Mouse (Mus musculus): ENCODE results near the gene Snx27. TPM values are rescaled to one million over a fixed set of nuclear protein-coding genes. Genes with fewer than 3 reads are reported as not detected.
A peak's percentile ranks its signal among the peaks of the same experiment; 100 is the strongest.

Snx27 gene
- polyA plus RNA-seq, 1 experiment, result 56.8 TPM

DNA sequence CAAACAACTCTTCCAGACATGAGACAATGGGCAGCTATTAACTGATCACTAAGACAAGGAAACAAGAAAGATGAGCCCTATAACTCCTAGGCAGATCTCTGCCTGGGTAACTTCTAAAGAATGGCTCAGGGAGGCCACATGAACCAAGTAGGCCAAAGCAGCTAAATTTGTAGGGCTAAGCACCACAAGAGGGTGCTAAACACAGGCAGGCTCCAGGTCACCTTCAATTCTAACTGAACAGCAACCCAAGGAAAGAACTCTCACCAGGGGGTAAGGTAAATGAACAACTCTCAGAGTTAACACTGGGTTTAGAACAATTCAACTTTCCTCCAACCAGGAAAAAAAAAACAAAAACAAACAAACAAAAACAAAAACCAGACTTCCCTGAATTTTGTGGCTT, 48.5 kb downstream of the Snx27 start:
- H3K27ac ChIP-seq (ENCODE audit: insufficient read depth, low read depth, low read length), result no peak overlapping the region
- no peak overlapping the region for H3K4me3 ChIP-seq (ENCODE audit: insufficient read depth, low read length)
- peaks cover 2% of the 10 kb centered on the region; the same call in 1 of the 2 replicates for H3K4me1 ChIP-seq (ENCODE audit: control insufficient read depth, insufficient read depth, low read length)
- TF ChIP-seq POLR2A (IDR thresholded peaks at IDR 0.05; ENCODE audit: borderline replicate concordance, low read depth, low read length) (no peak), CTCF (IDR thresholded peaks at IDR 0.05; ENCODE audit: low read depth, low read length) (no peak)

DNA sequence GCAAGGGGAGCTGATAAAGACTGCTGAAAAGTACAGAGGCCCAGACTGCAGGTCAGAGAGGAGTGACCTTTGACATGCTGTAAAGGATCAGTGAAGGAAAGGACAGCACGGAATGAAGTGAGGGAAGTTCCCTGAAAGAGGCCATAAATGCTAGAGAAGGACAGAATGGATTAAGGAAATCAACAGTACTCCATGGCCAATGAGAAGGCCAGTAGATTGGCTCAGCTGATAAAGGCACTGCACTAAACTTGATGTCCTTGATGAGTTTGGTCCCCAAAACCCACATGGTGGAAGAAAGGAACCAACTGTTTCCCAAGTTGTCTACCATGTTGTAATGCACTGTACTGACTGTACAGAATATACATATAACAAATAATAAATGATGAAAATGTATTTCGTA, 55.8 kb downstream of the Snx27 start:
- no peak overlapping the region for H3K27ac ChIP-seq (ENCODE audit: insufficient read depth, low read depth, low read length)
- H3K4me3 ChIP-seq (ENCODE audit: insufficient read depth, low read length), result no peak overlapping the region
- H3K4me1 ChIP-seq (ENCODE audit: control insufficient read depth, insufficient read depth, low read length), result no peaks in the 10 kb centered on the region
- TF ChIP-seq POLR2A (IDR thresholded peaks at IDR 0.05; ENCODE audit: borderline replicate concordance, low read depth, low read length) (no peak), CTCF (IDR thresholded peaks at IDR 0.05; ENCODE audit: low read depth, low read length) (no peak)

DNA sequence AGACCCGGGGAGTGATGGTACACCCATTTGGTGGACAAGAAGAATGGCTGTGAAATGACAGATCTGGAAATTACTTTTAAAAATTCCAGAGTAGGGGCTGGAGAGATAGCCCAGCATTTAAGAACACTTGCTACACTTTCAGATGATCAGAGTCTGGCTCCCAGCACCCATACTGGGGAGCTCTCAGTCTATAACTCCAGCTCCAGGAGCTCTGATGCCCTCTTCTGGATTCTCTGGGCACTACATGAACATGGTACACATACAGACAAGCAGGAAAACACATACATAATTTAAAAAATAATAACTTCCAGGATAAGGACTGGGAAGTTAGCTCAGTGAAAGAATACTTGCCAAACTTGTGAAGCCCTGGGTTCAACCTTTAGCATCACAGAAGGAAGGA, 75.9 kb downstream of the Snx27 start:
- Histone ChIP-seq H3K4me3 (ENCODE audit: insufficient read depth, low read length) (no peak overlapping the region), H3K27ac (ENCODE audit: insufficient read depth, low read depth, low read length) (no peak overlapping the region), H3K4me1 (ENCODE audit: control insufficient read depth, insufficient read depth, low read length) (no peaks in the 10 kb centered on the region)
- TF ChIP-seq POLR2A (IDR thresholded peaks at IDR 0.05; ENCODE audit: borderline replicate concordance, low read depth, low read length) (no peak), CTCF (IDR thresholded peaks at IDR 0.05; ENCODE audit: low read depth, low read length) (no peak)

DNA sequence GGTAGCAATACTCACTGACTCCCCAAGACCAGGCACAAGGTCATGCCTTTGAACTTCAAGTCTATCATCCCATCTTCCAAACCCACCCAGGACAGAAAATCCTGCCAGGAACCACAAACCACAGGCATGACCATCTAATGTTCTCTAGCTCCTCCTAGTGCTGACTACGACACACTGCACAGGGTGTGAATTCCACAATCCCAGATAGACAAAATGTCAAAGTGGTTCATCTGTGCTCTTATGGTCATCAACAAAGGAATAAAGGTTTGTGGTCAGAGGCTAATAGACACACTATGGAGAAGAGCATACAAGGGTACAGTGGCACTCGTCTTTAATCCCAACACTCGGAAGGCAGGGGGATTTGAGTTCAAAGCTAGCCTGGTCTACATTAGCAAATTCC, 80.3 kb downstream of the Snx27 start:
- no peaks in the 10 kb centered on the region for H3K4me1 ChIP-seq (ENCODE audit: control insufficient read depth, insufficient read depth, low read length)
- H3K4me3 ChIP-seq (ENCODE audit: insufficient read depth, low read length), result no peak overlapping the region
- TF ChIP-seq CTCF (IDR thresholded peaks at IDR 0.05; ENCODE audit: low read depth, low read length) (no peak), POLR2A (IDR thresholded peaks at IDR 0.05; ENCODE audit: borderline replicate concordance, low read depth, low read length) (no peak)
- H3K27ac ChIP-seq (ENCODE audit: insufficient read depth, low read depth, low read length), result no peak overlapping the region

DNA sequence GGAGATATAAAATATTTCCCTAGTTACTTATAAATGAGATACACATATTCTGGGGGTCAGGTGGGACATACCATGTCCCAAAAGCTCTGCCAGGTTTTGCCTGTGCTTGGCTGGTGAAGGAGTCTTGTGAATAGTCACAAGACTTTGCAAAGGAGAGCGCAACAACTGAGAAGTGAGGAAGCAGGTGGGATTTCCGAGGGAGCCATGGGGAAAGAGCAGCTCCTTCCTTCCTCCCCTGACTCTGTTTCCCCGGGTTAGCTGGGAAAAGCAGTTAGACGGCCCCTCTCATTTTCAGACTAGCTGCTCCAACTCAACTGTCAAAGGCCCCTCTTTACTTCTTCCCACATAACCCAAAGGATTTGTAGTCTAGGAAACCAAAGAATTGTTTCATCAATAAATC, 85.4 kb downstream of the Snx27 start:
- Histone ChIP-seq H3K4me3 (ENCODE audit: insufficient read depth, low read length) (no peak overlapping the region), H3K4me1 (ENCODE audit: control insufficient read depth, insufficient read depth, low read length) (peaks cover 21% of the 10 kb centered on the region), H3K27ac (ENCODE audit: insufficient read depth, low read depth, low read length) (no peak overlapping the region)
- TF ChIP-seq CTCF (IDR thresholded peaks at IDR 0.05; ENCODE audit: low read depth, low read length) (no peak), POLR2A (IDR thresholded peaks at IDR 0.05; ENCODE audit: borderline replicate concordance, low read depth, low read length) (no peak)

DNA sequence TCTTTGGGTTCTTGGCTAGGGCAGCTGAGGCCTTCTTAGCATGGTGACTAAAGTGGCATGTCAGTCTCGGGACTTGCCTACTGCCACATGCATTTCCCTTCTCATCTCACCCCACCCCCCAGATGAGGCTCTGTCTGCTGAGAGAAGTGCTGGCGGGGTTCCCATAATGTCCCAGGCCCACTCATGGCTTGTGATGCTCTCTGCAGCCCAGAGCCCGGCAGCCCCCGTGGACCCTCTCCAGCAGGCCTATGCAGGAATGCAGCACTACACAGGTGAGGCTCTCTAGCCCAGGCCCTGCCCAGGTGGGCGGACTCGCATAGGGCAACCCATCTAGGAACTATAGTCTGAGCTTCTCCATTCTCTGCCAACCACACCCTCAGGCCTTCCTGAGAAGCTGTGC, 94.9 kb downstream of the Snx27 start:
- H3K4me1 ChIP-seq (ENCODE audit: control insufficient read depth, insufficient read depth, low read length), result peaks cover 42% of the 10 kb centered on the region
- H3K4me3 ChIP-seq (ENCODE audit: insufficient read depth, low read length), result no peak overlapping the region
- peak overlapping the region; percentile 60 for H3K27ac ChIP-seq (ENCODE audit: insufficient read depth, low read depth, low read length)
- no peak for TF ChIP-seq POLR2A (IDR thresholded peaks at IDR 0.05; ENCODE audit: borderline replicate concordance, low read depth, low read length)
- no peak for TF ChIP-seq CTCF (IDR thresholded peaks at IDR 0.05; ENCODE audit: low read depth, low read length)

DNA sequence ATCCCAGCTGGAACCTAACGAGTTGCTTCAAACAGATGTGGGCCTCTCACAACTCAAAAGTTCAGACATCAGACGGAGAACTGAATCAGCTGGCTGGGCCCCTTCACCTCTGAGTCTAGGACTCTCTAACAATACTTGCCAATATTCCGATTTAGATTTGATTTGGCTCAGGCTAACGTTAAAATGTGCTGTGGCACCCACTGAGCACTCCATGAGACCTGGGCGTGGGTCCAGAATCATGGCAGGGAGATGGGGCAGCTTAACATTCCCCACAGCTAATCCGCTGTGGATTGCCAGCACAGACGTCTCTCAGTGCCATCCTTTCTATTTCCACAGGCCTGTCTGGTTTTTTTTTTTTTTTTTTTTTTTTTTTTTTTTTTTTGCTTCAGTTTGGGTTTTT, 96.6 kb downstream of the Snx27 start:
- Histone ChIP-seq H3K27ac (ENCODE audit: insufficient read depth, low read depth, low read length) (no peak overlapping the region), H3K4me1 (ENCODE audit: control insufficient read depth, insufficient read depth, low read length) (peaks cover 47% of the 10 kb centered on the region), H3K4me3 (ENCODE audit: insufficient read depth, low read length) (no peak overlapping the region)
- TF ChIP-seq CTCF (IDR thresholded peaks at IDR 0.05; ENCODE audit: low read depth, low read length), result no peak
- no peak for TF ChIP-seq POLR2A (IDR thresholded peaks at IDR 0.05; ENCODE audit: borderline replicate concordance, low read depth, low read length)

DNA sequence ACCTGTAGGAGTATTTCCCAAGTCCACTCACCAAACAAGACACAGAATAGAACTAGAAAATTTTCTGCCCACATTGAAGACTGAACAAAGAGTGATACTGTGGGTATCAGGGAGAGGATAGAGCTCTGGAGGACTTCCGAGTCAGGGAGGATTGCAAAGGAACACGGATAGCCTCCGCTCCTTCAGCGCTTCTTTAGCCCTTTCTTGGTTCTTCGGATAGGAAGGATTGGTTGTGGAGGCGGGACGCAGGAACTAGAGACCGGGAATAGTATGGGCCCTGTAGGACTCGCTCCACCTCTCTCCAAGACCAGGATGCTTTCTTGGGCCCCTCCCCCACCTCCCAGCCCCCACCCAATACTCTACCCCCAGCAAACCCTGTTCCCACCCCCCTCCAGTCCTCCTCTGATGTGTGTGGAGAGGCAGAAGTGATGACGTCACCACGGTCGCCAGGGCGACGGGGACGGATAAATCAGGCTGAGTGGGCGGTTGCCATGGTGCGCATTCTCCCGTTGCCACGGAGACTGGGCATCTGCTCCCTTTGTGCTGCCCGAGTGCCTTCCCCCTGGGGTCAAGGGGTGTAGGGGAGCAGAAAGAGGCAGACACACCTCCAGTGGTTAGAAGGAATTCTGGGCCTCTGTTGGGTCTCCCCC, 98.6 kb downstream of the Snx27 start:
- TF ChIP-seq POLR2A (IDR thresholded peaks at IDR 0.05; ENCODE audit: borderline replicate concordance, low read depth, low read length), result no peak
- Histone ChIP-seq H3K4me3 (ENCODE audit: insufficient read depth, low read length) (no peak overlapping the region), H3K4me1 (ENCODE audit: control insufficient read depth, insufficient read depth, low read length) (peaks cover 48% of the 10 kb centered on the region), H3K27ac (ENCODE audit: insufficient read depth, low read depth, low read length) (peak overlapping the region; percentile 81)

DNA sequence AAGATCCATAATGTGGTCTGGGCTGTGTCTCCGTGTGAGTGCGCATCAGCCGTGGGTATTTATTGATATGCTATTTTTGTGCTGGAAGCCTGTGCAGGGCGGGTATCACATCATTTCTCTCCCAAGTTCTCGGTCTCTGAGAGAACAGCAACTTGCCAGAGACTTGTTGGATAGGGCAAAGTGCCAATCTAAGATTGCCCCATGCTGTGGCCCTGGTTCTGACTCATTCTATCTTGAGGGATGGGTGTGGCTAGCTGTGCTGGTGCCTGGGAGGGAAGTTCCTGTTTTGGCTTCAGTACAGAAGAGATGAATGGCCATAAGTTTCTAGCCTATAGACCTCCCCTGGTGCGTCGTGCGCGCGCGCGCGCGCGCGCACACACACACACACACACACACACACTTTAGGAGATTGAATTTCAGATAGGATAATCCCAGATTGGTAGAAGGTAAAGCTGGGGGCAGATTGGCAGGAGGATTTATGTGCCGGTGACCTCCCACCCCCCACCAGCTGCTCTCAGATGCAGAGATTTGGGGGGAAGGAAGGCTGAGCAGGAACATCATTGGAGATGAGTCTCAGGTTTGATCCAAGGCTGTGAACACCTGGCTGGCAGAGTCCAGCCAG, 99.6 kb downstream of the Snx27 start:
- peaks cover 39% of the 10 kb centered on the region for H3K4me1 ChIP-seq (ENCODE audit: control insufficient read depth, insufficient read depth, low read length)
- peak overlapping the region; percentile 81 for H3K27ac ChIP-seq (ENCODE audit: insufficient read depth, low read depth, low read length)
- H3K4me3 ChIP-seq (ENCODE audit: insufficient read depth, low read length), result peak overlapping the region; percentile 2; the same call in 1 of the 2 replicates
- TF ChIP-seq POLR2A (IDR thresholded peaks at IDR 0.05; ENCODE audit: borderline replicate concordance, low read depth, low read length) (no peak), CTCF (IDR thresholded peaks at IDR 0.05; ENCODE audit: low read depth, low read length) (no peak)

DNA sequence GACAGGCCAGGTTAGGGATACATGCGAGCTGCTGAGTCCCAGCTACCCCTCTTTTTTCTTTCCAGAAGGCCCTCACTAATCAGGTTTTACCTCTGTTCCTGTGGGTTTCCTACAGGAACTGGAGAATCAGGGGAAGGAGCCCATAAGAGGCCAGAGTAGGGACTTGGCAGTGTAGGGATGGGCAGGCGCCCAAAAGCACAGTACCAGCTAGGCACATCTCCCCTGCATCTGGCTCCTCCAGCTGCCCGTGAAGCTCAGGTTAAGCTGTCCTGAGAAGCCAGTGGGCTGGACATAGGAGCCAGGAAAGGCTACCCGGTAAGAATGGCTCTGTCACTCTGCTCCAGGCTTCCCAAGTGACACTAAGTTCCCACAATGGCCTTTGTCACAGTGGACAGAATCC, 101.1 kb downstream of the Snx27 start:
- no peak overlapping the region for H3K27ac ChIP-seq (ENCODE audit: insufficient read depth, low read depth, low read length)
- peaks cover 38% of the 10 kb centered on the region for H3K4me1 ChIP-seq (ENCODE audit: control insufficient read depth, insufficient read depth, low read length)
- no peak for TF ChIP-seq POLR2A (IDR thresholded peaks at IDR 0.05; ENCODE audit: borderline replicate concordance, low read depth, low read length)
- no peak for TF ChIP-seq CTCF (IDR thresholded peaks at IDR 0.05; ENCODE audit: low read depth, low read length)
- H3K4me3 ChIP-seq (ENCODE audit: insufficient read depth, low read length), result no peak overlapping the region

All from bone marrow macrophage, adult 2 months (primary cell).